Mouse (Mus musculus) myocyte (in vitro differentiated cells): ENCODE results near the gene Actn4.

Experiments
- POLR2A ChIP-seq: IDR thresholded peaks from one replicate; pipeline ENCODE4 v1.6.1; 2011; ENCODE audit warnings: low read depth, mild to moderate bottlenecking, control low read depth, moderate library complexity; ENCODE audit not compliant: insufficient read length
- REST ChIP-seq: IDR thresholded peaks from one replicate; pipeline ENCODE4 v1.6.1; 2011; ENCODE audit warnings: mild to moderate bottlenecking, control low read depth, moderate library complexity; ENCODE audit not compliant: insufficient read depth, insufficient read length
- TCF3 ChIP-seq: IDR thresholded peaks from one replicate; pipeline ENCODE4 v1.6.1; 2011; ENCODE audit warnings: low read depth, control low read depth; ENCODE audit not compliant: insufficient read length
- USF1 ChIP-seq: IDR thresholded peaks from one replicate; pipeline ENCODE4 v1.6.1; 2011; ENCODE audit warnings: low read depth, mild to moderate bottlenecking, control low read depth, moderate library complexity

GRCm38 (mm10) chr7:28941542-28941941 lies 20.6 kb downstream of the Actn4 start:
- TF ChIP-seq USF1 = no peak
- TF ChIP-seq POLR2A = no peak
- no peak for TF ChIP-seq REST
- no peak for TF ChIP-seq TCF3
